Mouse (Mus musculus) adrenal gland (tissue): ENCODE data around the gene Gtf3c1.

Experiments used
- intact Hi-C: fragments of 180-260 bp; cut with DNase I; formaldehyde crosslinking; loops from one replicate; pipeline ENCODE4 v1.15.1; 2025

Gene Gtf3c1

GRCm38 (mm10) chr7:125622741-125623685, 84.6 kb downstream of the Gtf3c1 start:
- intact Hi-C loops: no loop called here

GRCm38 (mm10) chr7:125620077-125620476, 87.5 kb downstream of the Gtf3c1 start:
- intact Hi-C loops: no loop called here

GRCm38 (mm10) chr7:125618016-125618415, 89.6 kb downstream of the Gtf3c1 start:
- intact Hi-C loops: no loop called here

- intact Hi-C loops: no loop called here
Observed at GRCm38 (mm10) chr7:125615453-125615852, 92.1 kb downstream of the Gtf3c1 start.

GRCm38 (mm10) chr7:125613579-125613978, 94.0 kb downstream of the Gtf3c1 start:
- intact Hi-C loops: no loop called here

GRCm38 (mm10) chr7:125608183-125608688, 99.3 kb downstream of the Gtf3c1 start:
- intact Hi-C loops: no loop called here

- intact Hi-C loops: no loop called here
Observed at GRCm38 (mm10) chr7:125607384-125608182, 100.0 kb downstream of the Gtf3c1 start.

- intact Hi-C loops: no loop called here
Observed at GRCm38 (mm10) chr7:125606265-125607164, 101.1 kb downstream of the Gtf3c1 start.

- intact Hi-C loops: no loop called here
Observed at GRCm38 (mm10) chr7:125605725-125606139, 101.8 kb downstream of the Gtf3c1 start.

GRCm38 (mm10) chr7:125604362-125605319, 102.9 kb downstream of the Gtf3c1 start:
- intact Hi-C loops: no loop called here

- intact Hi-C loops: no loop called here
Observed at GRCm38 (mm10) chr7:125603185-125603631, 104.4 kb downstream of the Gtf3c1 start, which contains the start of gene Il21r. Il21r (plus strand) TSS chr7:125603429.

- intact Hi-C loops: no loop called here
Observed at GRCm38 (mm10) chr7:125601821-125602448, 105.6 kb downstream of the Gtf3c1 start.

GRCm38 (mm10) chr7:125601280-125601670, 106.3 kb downstream of the Gtf3c1 start:
- intact Hi-C loops: no loop called here

- intact Hi-C loops: no loop called here
Observed at GRCm38 (mm10) chr7:125600612-125601279, 106.8 kb downstream of the Gtf3c1 start.

- intact Hi-C loops: no loop called here
Observed at GRCm38 (mm10) chr7:125600136-125600535, 107.4 kb downstream of the Gtf3c1 start.

- intact Hi-C loops: no loop called here
Observed at GRCm38 (mm10) chr7:125599373-125599973, 108.1 kb downstream of the Gtf3c1 start.

- intact Hi-C loops: no loop called here
Observed at GRCm38 (mm10) chr7:125597516-125598347, 109.8 kb downstream of the Gtf3c1 start.
